ENCODE assay signal across 8 mouse cellular contexts in genomic region chr9:66593613-66593969, GRCm38 (mm10). TPM values are rescaled to one million over a fixed set of nuclear protein-coding genes. Genes with fewer than 3 reads are reported as not detected.
DNase-seq lines count a peak whose midpoint lies in the region; ATAC-seq and TF ChIP-seq lines count a peak whose summit lies in the region.

No protein-coding gene starts in this region.

- no peak for TF ChIP-seq CTCF in layer of hippocampus, adult 2 months (conservative IDR thresholded peaks at IDR 0.05)
- TF ChIP-seq CTCF in cortical plate, adult 2 months (IDR thresholded peaks at IDR 0.05; ENCODE audit: extremely low read depth, insufficient read depth, low read length), result no peak

- no peak for TF ChIP-seq POLR2A in cortical plate, adult 2 months (IDR thresholded peaks at IDR 0.05; ENCODE audit: extremely low read depth, insufficient read depth, low read length)
- TF ChIP-seq POLR2A in myocyte (IDR thresholded peaks at IDR 0.05; ENCODE audit: insufficient read length, low read depth), result no peak

- H3K79me2 ChIP-seq in myocyte (ENCODE audit: control insufficient read depth, insufficient read depth), result peaks cover 36% of the 10 kb centered on the region

- peaks cover 3% of the 10 kb centered on the region for H3K4me1 ChIP-seq in cortical plate, adult 2 months (ENCODE audit: control insufficient read depth, insufficient read depth, low read length)
- H3K4me1 ChIP-seq in hindbrain, embryonic 15.5 days (replicated peaks), result peaks cover 37% of the 10 kb centered on the region

- H3K9ac ChIP-seq in hindbrain, embryonic 15.5 days, result peak overlapping the region; percentile 37

- WGBS in hindbrain, embryonic 15.5 days, result 8% methylated on average over 12 of the region's 12 CpGs

- H3K9me3 ChIP-seq in hindbrain, embryonic 15.5 days, result no peaks in the 10 kb centered on the region

- peak overlapping the region; percentile 95 for H3ac ChIP-seq in myocyte (ENCODE audit: control insufficient read depth, insufficient read length)

- peak overlapping the region; percentile 98 for H3K4me3 ChIP-seq in layer of hippocampus, adult 2 months
- peak overlapping the region; percentile 42 for H3K4me3 ChIP-seq in cortical plate, adult 2 months (ENCODE audit: insufficient read depth, low read length)
- H3K4me3 ChIP-seq in hindbrain, embryonic 15.5 days, result peak overlapping the region; percentile 67
- H3K4me3 ChIP-seq in myocyte, result peak overlapping the region; percentile 73

- no peak for DNase-seq in layer of hippocampus, adult 2 months (ENCODE audit: low spot score in 2 of 2)
- DNase-seq in layer of hippocampus, postnatal 10 days (ENCODE audit: low spot score in 2 of 2), result no peak
- no peak for DNase-seq in thymus, postnatal 0 days (ENCODE audit: low spot score)
- no peak for DNase-seq in gastrocnemius, postnatal 4 days (ENCODE audit: low spot score in 2 of 2)
- DNase-seq in cerebellum, adult 8-10 months, result no peak

- peak overlapping the region; percentile 72; the same call in 1 of the 2 replicates for H3K27ac ChIP-seq in layer of hippocampus, adult 2 months
- H3K27ac ChIP-seq in cortical plate, adult 2 months (ENCODE audit: insufficient read depth, low read length), result no peak overlapping the region; the same call in 1 of the 2 replicates
- peak overlapping the region; percentile 86 for H3K27ac ChIP-seq in hindbrain, embryonic 15.5 days (replicated peaks)

- no peaks in the 10 kb centered on the region for H3K36me3 ChIP-seq in hindbrain, embryonic 15.5 days
- H3K36me3 ChIP-seq in myocyte (ENCODE audit: control insufficient read depth, insufficient read depth), result no peaks in the 10 kb centered on the region

- H3K4me2 ChIP-seq in hindbrain, embryonic 15.5 days, result peak overlapping the region; percentile 73
- peak overlapping the region; percentile 93 for H3K4me2 ChIP-seq in myocyte (ENCODE audit: low read depth)

- peaks cover 3% of the 10 kb centered on the region; the same call in 1 of the 2 replicates for H3K27me3 ChIP-seq in hindbrain, embryonic 15.5 days
- no peaks in the 10 kb centered on the region for H3K27me3 ChIP-seq in myocyte (ENCODE audit: control insufficient read depth, insufficient read depth, insufficient read length)

- ATAC-seq in hindbrain, embryonic 15.5 days (ENCODE audit: low FRiP score, low read depth), result no peak; the same call in 1 of the 2 replicates

TF ChIP-seq in myocyte, 11 proteins besides CTCF, POLR2A, EP300 and RAD21:
- TF ChIP-seq REST (IDR thresholded peaks at IDR 0.05; ENCODE audit: insufficient read depth, insufficient read length) (no peak), MYOD1 (IDR thresholded peaks at IDR 0.05; ENCODE audit: control insufficient read depth in 1 of 3, insufficient read length in 2 of 3, low read depth in 2 of 3) (no peak), MYOG (IDR thresholded peaks at IDR 0.05; ENCODE audit: control insufficient read depth in 1 of 3, insufficient read depth in 1 of 3, insufficient read length in 2 of 3, low read depth in 2 of 3) (no peak)

RNA-seq across cellular contexts. Expression of gene Usp3, which starts 0.6 kb away (rescaled TPM):
- total RNA-seq in layer of hippocampus, adult 2 months (2021), result 10 to 100 TPM; 41.8 to 45.5 TPM
- 10 to 100 TPM; 46.9 to 47.4 TPM for total RNA-seq in layer of hippocampus, postnatal 10 days (2021)
- 26.7 and 30.6 TPM in 2 replicates for polyA plus RNA-seq in cortical plate, adult 2 months (2012; rRNA removed)
- polyA plus RNA-seq in hindbrain, embryonic 15.5 days (2015; fragmentation: Nextera tagmentation; extraction: Ambion mirVana), result 57.1 and 67.8 TPM in 2 replicates
- polyA plus RNA-seq in myocyte (2012; fragmentation: generic; extraction: Trizol), result 20.4 TPM
- 154 and 168 TPM in 2 replicates for polyA plus RNA-seq in thymus, postnatal 0 days (2015; fragmentation: Nextera tagmentation; extraction: Ambion mirVana)
- total RNA-seq in gastrocnemius, postnatal 4 days (2021), result 10 to 100 TPM; 33.3 to 35.8 TPM

Comparison
In these comparisons a context has a peak if more than half of its experiments do, and no peak if none do; other contexts are left out.
1. H3K4me3 ChIP-seq: peak in every context shown above with its lines; median percentile 98 in layer of hippocampus, adult 2 months; 73 in myocyte; 67 in hindbrain, embryonic 15.5 days; 42 in cortical plate, adult 2 months.